Mouse (Mus musculus) myocyte (in vitro differentiated cells): ENCODE data around the gene Fbrs. TPM values are rescaled to one million over a fixed set of nuclear protein-coding genes. Genes with fewer than 3 reads are reported as not detected.
A peak's percentile ranks its signal among the peaks of the same experiment; 100 is the strongest.
"Not testable (repeated sequence)": the region's sequence is repeated elsewhere in the genome, so short reads cannot be mapped to it uniquely, and the experiment has no call there.

Experiments used
- H3K27me3 ChIP-seq: one replicate; pipeline ENCODE4 v1.6.1; 2011; ENCODE audit not compliant: control insufficient read depth, insufficient read depth, insufficient read length
- H3K36me3 ChIP-seq: one replicate; pipeline ENCODE4 v1.6.1; 2011; ENCODE audit not compliant: control insufficient read depth, insufficient read depth
- H3K4me2 ChIP-seq: one replicate; pipeline ENCODE4 v1.6.1; 2011; ENCODE audit warnings: low read depth, control low read depth
- H3K4me3 ChIP-seq: one replicate; pipeline ENCODE4 v1.5.1; 2011; ENCODE audit warnings: mild to moderate bottlenecking, control low read depth, moderate library complexity
- H3K79me2 ChIP-seq: one replicate; pipeline ENCODE4 v1.6.1; 2011; ENCODE audit not compliant: control insufficient read depth, insufficient read depth
- H3ac ChIP-seq: one replicate; pipeline ENCODE4 v1.6.1; 2011; ENCODE audit not compliant: control insufficient read depth, insufficient read length
- CEBPB ChIP-seq: IDR thresholded peaks from 2 replicates; pipeline ENCODE4 v1.6.1; 2011; ENCODE audit warnings: mild to moderate bottlenecking, moderate library complexity; ENCODE audit not compliant: poor library complexity, insufficient read depth, severe bottlenecking
- E2F4 ChIP-seq: IDR thresholded peaks from one replicate; pipeline ENCODE4 v1.6.1; 2011; ENCODE audit warnings: mild to moderate bottlenecking, control low read depth, moderate library complexity; ENCODE audit not compliant: insufficient read depth
- MAX ChIP-seq: IDR thresholded peaks from one replicate; pipeline ENCODE4 v1.6.1; 2011; ENCODE audit warnings: low read depth, mild to moderate bottlenecking, control low read depth
- MYOD1 ChIP-seq, 3 experiments: IDR thresholded peaks; one replicate each; pipeline ENCODE4 v1.6.1; 2011; ENCODE audit warnings: control low read depth in 2 of 3, low read depth in 2 of 3, mild to moderate bottlenecking in 2 of 3, moderate library complexity in 1 of 3; ENCODE audit not compliant: insufficient read length in 2 of 3, control insufficient read depth in 1 of 3
- MYOG ChIP-seq, 3 experiments: IDR thresholded peaks; one replicate each; pipeline ENCODE4 v1.6.1; 2011; ENCODE audit warnings: control low read depth in 2 of 3, low read depth in 2 of 3, mild to moderate bottlenecking in 2 of 3; ENCODE audit not compliant: insufficient read length in 2 of 3, control insufficient read depth in 1 of 3, insufficient read depth in 1 of 3
- POLR2A ChIP-seq: IDR thresholded peaks from one replicate; pipeline ENCODE4 v1.6.1; 2011; ENCODE audit warnings: low read depth, mild to moderate bottlenecking, control low read depth, moderate library complexity; ENCODE audit not compliant: insufficient read length
- POLR2AphosphoS2 ChIP-seq: IDR thresholded peaks from one replicate; pipeline ENCODE4 v1.6.1; 2011; ENCODE audit warnings: low read depth, control low read depth; ENCODE audit not compliant: insufficient read length
- REST ChIP-seq: IDR thresholded peaks from one replicate; pipeline ENCODE4 v1.6.1; 2011; ENCODE audit warnings: mild to moderate bottlenecking, control low read depth, moderate library complexity; ENCODE audit not compliant: insufficient read depth, insufficient read length
- SRF ChIP-seq: IDR thresholded peaks from one replicate; pipeline ENCODE4 v1.6.1; 2011; ENCODE audit warnings: low read depth; ENCODE audit not compliant: control insufficient read depth, insufficient read length
- TCF12 ChIP-seq: IDR thresholded peaks from one replicate; pipeline ENCODE4 v1.6.1; 2011; ENCODE audit warnings: mild to moderate bottlenecking, control low read depth; ENCODE audit not compliant: poor library complexity, insufficient read depth, severe bottlenecking
- TCF3 ChIP-seq: IDR thresholded peaks from one replicate; pipeline ENCODE4 v1.6.1; 2011; ENCODE audit warnings: low read depth, control low read depth; ENCODE audit not compliant: insufficient read length
- USF1 ChIP-seq: IDR thresholded peaks from one replicate; pipeline ENCODE4 v1.6.1; 2011; ENCODE audit warnings: low read depth, mild to moderate bottlenecking, control low read depth, moderate library complexity
- polyA plus RNA-seq: library from polyadenylated mRNA; unstranded; fragments of >200 nt; fragmentation: generic; extraction: Trizol; gene quantifications from one replicate; pipeline ENCODE4 v1.2.1, GENCODE M21; 2012; ENCODE audit warnings: missing spikeins

Fbrs gene
- polyA plus RNA-seq, 1 experiment = 21.2 TPM

DNA sequence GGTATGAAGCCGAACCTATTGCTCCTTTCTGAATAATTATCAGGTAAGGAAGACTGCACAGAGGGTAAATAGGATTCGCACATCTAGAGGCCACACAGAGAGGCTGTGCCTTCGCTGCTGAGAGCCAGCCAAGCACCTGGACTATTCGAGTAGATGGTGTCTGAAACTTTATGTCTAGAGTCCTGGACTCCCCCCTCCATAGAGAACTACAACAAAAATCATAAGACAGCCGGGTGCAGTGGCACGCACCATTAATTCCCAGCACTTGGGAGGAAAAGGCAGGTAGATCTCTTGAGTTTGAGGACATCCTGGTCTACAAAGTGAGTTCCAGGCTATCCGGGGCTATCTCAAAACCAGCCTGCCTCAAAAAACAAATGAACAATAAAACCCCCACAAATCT is 29.0 kb upstream of the Fbrs start:
- TF ChIP-seq USF1 (no peak), E2F4 (no peak), REST (no peak), SRF (no peak), MYOG (IDR thresholded peaks at IDR 0.05; ENCODE audit: control insufficient read depth in 1 of 3, insufficient read depth in 1 of 3, insufficient read length in 2 of 3, low read depth in 2 of 3) (no peak), MYOD1 (IDR thresholded peaks at IDR 0.05; ENCODE audit: control insufficient read depth in 1 of 3, insufficient read length in 2 of 3, low read depth in 2 of 3) (no peak), MAX (no peak), TCF12 (no peak), CEBPB (no peak), POLR2AphosphoS2 (no peak), POLR2A (no peak), TCF3 (no peak)
- Histone ChIP-seq H3K79me2 (peaks cover 39% of the 10 kb centered on the region), H3ac (no peak overlapping the region), H3K4me2 (peak overlapping the region; percentile 78), H3K4me3 (peak overlapping the region; percentile 88), H3K27me3 (no peaks in the 10 kb centered on the region), H3K36me3 (peaks cover 14% of the 10 kb centered on the region)

- Histone ChIP-seq H3K4me2 (no peak overlapping the region), H3K27me3 (no peaks in the 10 kb centered on the region), H3K36me3 (peaks cover 22% of the 10 kb centered on the region), H3ac (no peak overlapping the region), H3K79me2 (peaks cover 47% of the 10 kb centered on the region), H3K4me3 (no peak overlapping the region)
- TF ChIP-seq MYOG (IDR thresholded peaks at IDR 0.05; ENCODE audit: control insufficient read depth in 1 of 3, insufficient read depth in 1 of 3, insufficient read length in 2 of 3, low read depth in 2 of 3) (no peak), POLR2AphosphoS2 (no peak), CEBPB (no peak), POLR2A (no peak), TCF3 (no peak), MAX (no peak), SRF (no peak), TCF12 (no peak), E2F4 (no peak), USF1 (no peak)
Measured at GRCm38 (mm10) chr7:127453056-127453455, 25.9 kb upstream of the Fbrs start.

- no peaks in the 10 kb centered on the region for H3K27me3 ChIP-seq
- H3ac ChIP-seq = no peak overlapping the region
- H3K36me3 ChIP-seq = peaks cover 22% of the 10 kb centered on the region
- peaks cover 38% of the 10 kb centered on the region for H3K79me2 ChIP-seq
- TF ChIP-seq E2F4 (no peak), USF1 (no peak), TCF12 (no peak), MAX (no peak), REST (peak; percentile 85), TCF3 (no peak), MYOD1 (IDR thresholded peaks at IDR 0.05; ENCODE audit: control insufficient read depth in 1 of 3, insufficient read length in 2 of 3, low read depth in 2 of 3) (no peak), MYOG (IDR thresholded peaks at IDR 0.05; ENCODE audit: control insufficient read depth in 1 of 3, insufficient read depth in 1 of 3, insufficient read length in 2 of 3, low read depth in 2 of 3) (no peak)
- no peak overlapping the region for H3K4me2 ChIP-seq
- H3K4me3 ChIP-seq = no peak overlapping the region
Measured at GRCm38 (mm10) chr7:127454905-127455304, 24.1 kb upstream of the Fbrs start.

DNA sequence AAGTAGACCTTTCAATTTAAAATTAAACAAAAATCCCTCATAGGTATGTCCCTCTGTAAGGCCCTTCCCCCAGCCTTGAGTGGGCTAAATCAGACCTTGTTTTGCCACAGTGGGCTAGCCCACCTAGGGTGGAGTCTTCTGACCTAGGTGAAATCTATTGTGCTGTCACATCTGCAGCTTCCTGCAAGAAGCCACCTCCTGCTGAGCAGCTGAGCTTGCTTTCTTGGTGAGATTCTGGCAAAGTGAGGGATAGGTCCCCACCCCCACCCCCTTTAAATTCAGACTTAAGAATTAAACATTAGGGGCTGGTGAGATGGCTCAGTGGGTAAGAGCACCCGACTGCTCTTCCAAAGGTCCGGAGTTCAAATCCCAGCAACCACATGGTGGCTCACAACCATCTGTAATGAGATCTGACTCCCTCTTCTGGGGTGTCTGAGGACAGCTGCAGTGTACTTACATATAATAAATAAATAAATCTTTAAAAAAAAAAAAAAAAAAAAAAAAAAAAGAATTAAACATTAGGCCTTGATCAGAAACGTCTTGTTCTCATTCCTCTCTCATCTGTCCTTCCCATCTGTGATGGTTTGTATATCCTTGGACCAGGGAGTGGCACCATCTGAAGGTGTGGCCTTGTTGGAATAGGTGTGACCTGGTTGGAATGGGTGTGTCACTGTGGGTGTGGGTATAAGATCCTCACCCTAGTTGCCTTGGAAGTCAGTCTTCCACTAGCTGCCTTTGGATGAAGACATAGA is 20.5 kb upstream of the Fbrs start:
- not testable (repeated sequence) for H3K36me3 ChIP-seq, H3K4me3 ChIP-seq, H3K27me3 ChIP-seq, H3ac ChIP-seq, H3K4me2 ChIP-seq
- H3K79me2 ChIP-seq = peaks cover 11% of the 10 kb centered on the region

GRCm38 (mm10) chr7:127459311-127459710 is 19.7 kb upstream of the Fbrs start, which contains the start of gene Prr14:
Gene Prr14, plus strand, starts transcription at chr7:127459611.
- not testable (repeated sequence) for H3K4me2 ChIP-seq, H3ac ChIP-seq, H3K4me3 ChIP-seq, H3K27me3 ChIP-seq, H3K36me3 ChIP-seq
- H3K79me2 ChIP-seq = peaks cover 11% of the 10 kb centered on the region
